Mouse (Mus musculus): ENCODE data around the gene Slc22a5. TPM values are rescaled to one million over a fixed set of nuclear protein-coding genes. Genes with fewer than 3 reads are reported as not detected.

The Slc22a5 gene
- polyA plus RNA-seq, 1 experiment from 2014 or later, result 9.4 TPM

GRCm38 (mm10) chr11:53892716-53893416 lies 1.4 kb upstream of the Slc22a5 start:
- H3K9ac ChIP-seq (ENCODE audit: low read length), result no peak overlapping the region
- H3K4me3 ChIP-seq (ENCODE audit: low read depth, low read length), result no peak overlapping the region
- H3K27me3 ChIP-seq (ENCODE audit: control insufficient read depth, insufficient read depth, low read length), result no peaks in the 10 kb centered on the region
- DNase-seq (ENCODE audit: low spot score), result peak; percentile 68
- H3K4me2 ChIP-seq (replicated peaks; ENCODE audit: low read depth), result no peak overlapping the region
- no peaks in the 10 kb centered on the region for H3K9me3 ChIP-seq (ENCODE audit: control insufficient read depth, low read length)
- WGBS, result 41% methylated on average over 9 of the region's 9 CpGs
- no peaks in the 10 kb centered on the region for H3K4me1 ChIP-seq (replicated peaks; ENCODE audit: control insufficient read depth, insufficient read depth)
- ATAC-seq (ENCODE audit: low FRiP score, low TSS enrichment), result no peak
- H3K36me3 ChIP-seq (ENCODE audit: control insufficient read depth, insufficient read depth, low read length), result no peaks in the 10 kb centered on the region
- TF ChIP-seq CTCF (IDR thresholded peaks at IDR 0.05; ENCODE audit: low read depth) (no peak), EP300 (optimal IDR thresholded peaks at IDR 0.05) (no peak)
- peak overlapping the region; percentile 67; the same call in 1 of the 2 replicates for H3K27ac ChIP-seq (replicated peaks)

GRCm38 (mm10) chr11:53890906-53891504 lies 455 bp downstream of the Slc22a5 start:
- ATAC-seq (ENCODE audit: low FRiP score, low TSS enrichment) (no peak), DNase-seq (ENCODE audit: low spot score) (no peak)
- peak overlapping the region; percentile 70 for H3K27ac ChIP-seq (replicated peaks)
- H3K4me2 ChIP-seq (replicated peaks; ENCODE audit: low read depth), result peak overlapping the region; percentile 73
- TF ChIP-seq CTCF (IDR thresholded peaks at IDR 0.05; ENCODE audit: low read depth) (no peak), EP300 (optimal IDR thresholded peaks at IDR 0.05) (no peak)
- no peaks in the 10 kb centered on the region for H3K4me1 ChIP-seq (replicated peaks; ENCODE audit: control insufficient read depth, insufficient read depth)
- H3K9ac ChIP-seq (ENCODE audit: low read length), result peak overlapping the region; percentile 64
- H3K36me3 ChIP-seq (ENCODE audit: control insufficient read depth, insufficient read depth, low read length), result no peaks in the 10 kb centered on the region
- H3K4me3 ChIP-seq (ENCODE audit: low read depth, low read length), result peak overlapping the region; percentile 54
- H3K9me3 ChIP-seq (ENCODE audit: control insufficient read depth, low read length), result no peaks in the 10 kb centered on the region
- no peaks in the 10 kb centered on the region for H3K27me3 ChIP-seq (ENCODE audit: control insufficient read depth, insufficient read depth, low read length)
- 2% methylated on average over 30 of the region's 33 CpGs for WGBS

DNA sequence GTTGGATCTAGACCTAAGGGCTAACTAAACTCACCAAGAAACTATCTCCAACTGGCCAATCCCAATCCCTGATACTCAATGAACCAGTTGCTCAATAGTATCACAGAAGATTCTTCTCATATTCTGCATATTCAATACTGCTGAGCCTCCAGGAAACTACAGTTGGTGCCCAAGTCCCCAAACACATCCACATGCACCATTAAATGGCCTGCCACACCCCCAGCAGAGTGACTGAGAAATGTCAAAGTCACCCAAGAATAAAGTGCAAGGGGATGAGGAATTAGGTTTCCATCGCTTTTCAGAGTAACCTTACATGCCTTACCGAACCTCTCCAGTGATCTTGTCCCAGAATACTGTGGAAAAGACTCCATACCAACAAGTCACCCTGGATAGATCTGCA lies 1.2 kb downstream of the Slc22a5 start:
- TF ChIP-seq EP300 (optimal IDR thresholded peaks at IDR 0.05), result no peak
- WGBS, result 91% methylated on average over 2 of the region's 2 CpGs
- Histone ChIP-seq H3K4me2 (replicated peaks; ENCODE audit: low read depth) (peak overlapping the region; percentile 73), H3K36me3 (ENCODE audit: control insufficient read depth, insufficient read depth, low read length) (no peaks in the 10 kb centered on the region), H3K4me3 (ENCODE audit: low read depth, low read length) (no peak overlapping the region; the same call in 1 of the 2 replicates), H3K27me3 (ENCODE audit: control insufficient read depth, insufficient read depth, low read length) (no peaks in the 10 kb centered on the region), H3K27ac (replicated peaks) (no peak overlapping the region), H3K9me3 (ENCODE audit: control insufficient read depth, low read length) (no peaks in the 10 kb centered on the region), H3K4me1 (replicated peaks; ENCODE audit: control insufficient read depth, insufficient read depth) (no peaks in the 10 kb centered on the region), H3K9ac (ENCODE audit: low read length) (no peak overlapping the region)
- ATAC-seq (ENCODE audit: low FRiP score, low TSS enrichment) (no peak), DNase-seq (ENCODE audit: low spot score) (no peak)

- no peaks in the 10 kb centered on the region for H3K4me1 ChIP-seq (replicated peaks; ENCODE audit: control insufficient read depth, insufficient read depth)
- no peak overlapping the region for H3K27ac ChIP-seq (replicated peaks)
- H3K4me3 ChIP-seq (ENCODE audit: low read depth, low read length), result no peak overlapping the region
- DNase-seq (ENCODE audit: low spot score), result no peak
- H3K9ac ChIP-seq (ENCODE audit: low read length), result no peak overlapping the region
- H3K36me3 ChIP-seq (ENCODE audit: control insufficient read depth, insufficient read depth, low read length), result no peaks in the 10 kb centered on the region
- ATAC-seq (ENCODE audit: low FRiP score, low TSS enrichment), result no peak
- TF ChIP-seq CTCF (IDR thresholded peaks at IDR 0.05; ENCODE audit: low read depth) (no peak), EP300 (optimal IDR thresholded peaks at IDR 0.05) (no peak)
- no peaks in the 10 kb centered on the region for H3K27me3 ChIP-seq (ENCODE audit: control insufficient read depth, insufficient read depth, low read length)
- 41% methylated on average over 4 of the region's 4 CpGs for WGBS
- H3K4me2 ChIP-seq (replicated peaks; ENCODE audit: low read depth), result peak overlapping the region; percentile 19
- H3K9me3 ChIP-seq (ENCODE audit: control insufficient read depth, low read length), result no peaks in the 10 kb centered on the region
These were observed 2.3 kb downstream of the Slc22a5 start for GRCm38 (mm10) chr11:53889091-53889645.

GRCm38 (mm10) chr11:53888242-53888641 lies 3.2 kb downstream of the Slc22a5 start:
- peak overlapping the region; percentile 20; the same call in 1 of the 2 replicates for H3K4me2 ChIP-seq (replicated peaks; ENCODE audit: low read depth)

GRCm38 (mm10) chr11:53883287-53883686 lies 8.2 kb downstream of the Slc22a5 start:
- Histone ChIP-seq H3K36me3 (ENCODE audit: control insufficient read depth, insufficient read depth, low read length) (no peaks in the 10 kb centered on the region), H3K4me1 (replicated peaks; ENCODE audit: control insufficient read depth, insufficient read depth) (no peaks in the 10 kb centered on the region), H3K4me3 (ENCODE audit: low read depth, low read length) (no peak overlapping the region), H3K4me2 (replicated peaks; ENCODE audit: low read depth) (no peak overlapping the region), H3K27me3 (ENCODE audit: control insufficient read depth, insufficient read depth, low read length) (no peaks in the 10 kb centered on the region), H3K9me3 (ENCODE audit: control insufficient read depth, low read length) (no peaks in the 10 kb centered on the region), H3K27ac (replicated peaks) (no peak overlapping the region), H3K9ac (ENCODE audit: low read length) (no peak overlapping the region)
- 93% methylated on average over 2 of the region's 2 CpGs for WGBS
- no peak for DNase-seq (ENCODE audit: low spot score)
- TF ChIP-seq EP300 (optimal IDR thresholded peaks at IDR 0.05) (no peak), CTCF (IDR thresholded peaks at IDR 0.05; ENCODE audit: low read depth) (no peak)
- no peak for ATAC-seq (ENCODE audit: low FRiP score, low TSS enrichment)

More at GRCm38 (mm10) chr11:53888242-53888641, 3.2 kb downstream of the Slc22a5 start:
- no peaks in the 10 kb centered on the region for H3K27me3 ChIP-seq (ENCODE audit: control insufficient read depth, insufficient read depth, low read length)
- TF ChIP-seq CTCF (IDR thresholded peaks at IDR 0.05; ENCODE audit: low read depth), result no peak
- TF ChIP-seq EP300 (optimal IDR thresholded peaks at IDR 0.05), result no peak
- H3K9ac ChIP-seq (ENCODE audit: low read length), result no peak overlapping the region
- H3K4me3 ChIP-seq (ENCODE audit: low read depth, low read length), result no peak overlapping the region
- ATAC-seq (ENCODE audit: low FRiP score, low TSS enrichment) (no peak), DNase-seq (ENCODE audit: low spot score) (no peak)
- no peaks in the 10 kb centered on the region for H3K36me3 ChIP-seq (ENCODE audit: control insufficient read depth, insufficient read depth, low read length)
- no peaks in the 10 kb centered on the region for H3K9me3 ChIP-seq (ENCODE audit: control insufficient read depth, low read length)
- no peak overlapping the region for H3K27ac ChIP-seq (replicated peaks)
- H3K4me1 ChIP-seq (replicated peaks; ENCODE audit: control insufficient read depth, insufficient read depth), result no peaks in the 10 kb centered on the region
- WGBS, result 73% methylated on average over 4 of the region's 4 CpGs
